Mouse (Mus musculus) neural tube, embryonic 14.5 days (tissue): ENCODE measurements at regions not wholly inside any gene's neighbourhood (a gene's known extent, or its start where the extent isn't known, plus 50 kb on each side); places are given as distances from the start of the nearest gene placed in this dataset.

Source experiments
- ATAC-seq: fragments of 200-750 bp; cut with Nextera tagmentation; 2 replicates; pipeline ENCODE4 v1.8.0; 2017; ENCODE audit warnings: low read depth, mild to moderate bottlenecking, moderate TSS enrichment, moderate library complexity
- H3K27ac ChIP-seq: fragments of 300-500 bp; sonication (generic); 2 replicates; pipeline ENCODE4 v1.5.1; 2014; ENCODE audit warnings: low read depth, mild to moderate bottlenecking, control low read depth, low read length, moderate library complexity, mixed read lengths
- H3K27me3 ChIP-seq: fragments of 300-500 bp; sonication (generic); 2 replicates; pipeline ENCODE4 v1.6.1; 2014; ENCODE audit warnings: low read length; ENCODE audit not compliant: control insufficient read depth, insufficient read depth
- H3K36me3 ChIP-seq: fragments of 300-500 bp; sonication (generic); 2 replicates; pipeline ENCODE4 v1.6.1; 2014; ENCODE audit warnings: low read length, mixed read lengths; ENCODE audit not compliant: control insufficient read depth, insufficient read depth
- H3K4me1 ChIP-seq: fragments of 300-500 bp; sonication (generic); 2 replicates; pipeline ENCODE4 v1.6.1; 2014; ENCODE audit warnings: low read length; ENCODE audit not compliant: control insufficient read depth, insufficient read depth
- H3K4me2 ChIP-seq: fragments of 300-500 bp; sonication (generic); 2 replicates; pipeline ENCODE4 v1.6.1; 2014; ENCODE audit warnings: mild to moderate bottlenecking, low read depth, low read length, control low read depth
- H3K4me3 ChIP-seq: fragments of 300-500 bp; sonication (generic); 2 replicates; pipeline ENCODE4 v1.5.1; 2014; ENCODE audit warnings: low read depth, low read length, control low read depth, mixed read lengths
- H3K9ac ChIP-seq: fragments of 300-500 bp; sonication (generic); replicated peaks from 2 replicates; pipeline ENCODE4 v1.6.1; 2014; ENCODE audit warnings: low read depth, mild to moderate bottlenecking, control low read depth, low read length, mixed read lengths
- H3K9me3 ChIP-seq: fragments of 300-500 bp; sonication (generic); 2 replicates; pipeline ENCODE4 v1.6.1; 2016; ENCODE audit warnings: low read length; ENCODE audit not compliant: control insufficient read depth
- WGBS: fragments of 180-500 bp; shearing (Covaris S2); extraction: QIAGEN DNeasy Blood & Tissue Kit; methylation state at CpG from one replicate; pipeline ENCODE4 v1.1.7; 2014; 5-methylcytosine and 5-hydroxymethylcytosine counted together

- Histone ChIP-seq H3K4me1 (no peaks in the 10 kb centered on the region), H3K9ac (no peak overlapping the region), H3K4me3 (no peak overlapping the region), H3K36me3 (no peaks in the 10 kb centered on the region), H3K9me3 (no peaks in the 10 kb centered on the region), H3K27ac (no peak overlapping the region), H3K4me2 (no peak overlapping the region), H3K27me3 (no peaks in the 10 kb centered on the region)
- WGBS, result 52% methylated on average over 2 of the region's 2 CpGs
- no peak for ATAC-seq
These were observed 211.5 kb upstream of the F930015N05Rik start for GRCm38 (mm10) chr11:64647938-64648337.

GRCm38 (mm10) chr11:64650571-64651282 is 214.3 kb upstream of the F930015N05Rik start:
- H3K36me3 ChIP-seq, result no peaks in the 10 kb centered on the region
- no peak overlapping the region for H3K27ac ChIP-seq
- WGBS, result 81% methylated on average over 10 of the region's 10 CpGs
- no peaks in the 10 kb centered on the region for H3K27me3 ChIP-seq
- no peak overlapping the region for H3K4me3 ChIP-seq
- H3K4me1 ChIP-seq, result no peaks in the 10 kb centered on the region
- no peaks in the 10 kb centered on the region for H3K9me3 ChIP-seq
- ATAC-seq, result no peak
- H3K4me2 ChIP-seq, result no peak overlapping the region
- no peak overlapping the region for H3K9ac ChIP-seq

- Histone ChIP-seq H3K36me3 (no peaks in the 10 kb centered on the region), H3K4me2 (no peak overlapping the region)
- no peak for ATAC-seq
These were observed 216.4 kb upstream of the F930015N05Rik start for GRCm38 (mm10) chr11:64652811-64653210.

GRCm38 (mm10) chr11:64655162-64655561 is 218.7 kb upstream of the F930015N05Rik start:
- Histone ChIP-seq H3K4me3 (no peak overlapping the region), H3K27ac (no peak overlapping the region), H3K4me1 (no peaks in the 10 kb centered on the region), H3K4me2 (no peak overlapping the region), H3K9me3 (no peaks in the 10 kb centered on the region), H3K9ac (no peak overlapping the region), H3K27me3 (no peaks in the 10 kb centered on the region), H3K36me3 (no peaks in the 10 kb centered on the region)
- 89% methylated on average over 1 of the region's 1 CpGs for WGBS
- no peak for ATAC-seq

More at GRCm38 (mm10) chr11:64652811-64653210, 216.4 kb upstream of the F930015N05Rik start:
- H3K4me3 ChIP-seq, result no peak overlapping the region
- no peaks in the 10 kb centered on the region for H3K4me1 ChIP-seq
- no peak overlapping the region for H3K27ac ChIP-seq
- H3K9ac ChIP-seq, result no peak overlapping the region
- no peaks in the 10 kb centered on the region for H3K27me3 ChIP-seq
- H3K9me3 ChIP-seq, result no peaks in the 10 kb centered on the region

GRCm38 (mm10) chr11:64663166-64663565 is 226.7 kb upstream of the F930015N05Rik start:
- 29% methylated on average over 6 of the region's 6 CpGs for WGBS

GRCm38 (mm10) chr11:64667010-64667409 is 230.6 kb upstream of the F930015N05Rik start:
- Histone ChIP-seq H3K4me1 (peaks cover 2% of the 10 kb centered on the region; the same call in 1 of the 2 replicates), H3K27me3 (no peaks in the 10 kb centered on the region), H3K36me3 (no peaks in the 10 kb centered on the region), H3K27ac (no peak overlapping the region), H3K9ac (no peak overlapping the region), H3K9me3 (no peaks in the 10 kb centered on the region), H3K4me2 (no peak overlapping the region), H3K4me3 (no peak overlapping the region)
- WGBS, result 83% methylated on average over 3 of the region's 3 CpGs
- no peak for ATAC-seq

More at GRCm38 (mm10) chr11:64663166-64663565, 226.7 kb upstream of the F930015N05Rik start:
- ATAC-seq, result no peak
- Histone ChIP-seq H3K36me3 (no peaks in the 10 kb centered on the region), H3K4me1 (peaks cover 2% of the 10 kb centered on the region; the same call in 1 of the 2 replicates), H3K4me3 (no peak overlapping the region), H3K27ac (no peak overlapping the region), H3K9ac (no peak overlapping the region), H3K27me3 (no peaks in the 10 kb centered on the region), H3K9me3 (no peaks in the 10 kb centered on the region), H3K4me2 (no peak overlapping the region)

GRCm38 (mm10) chr11:64667521-64667920 is 231.1 kb upstream of the F930015N05Rik start:
- H3K9me3 ChIP-seq, result no peaks in the 10 kb centered on the region
- WGBS, result 55% methylated on average over 7 of the region's 7 CpGs
- H3K4me2 ChIP-seq, result no peak overlapping the region
- H3K4me1 ChIP-seq, result peaks cover 2% of the 10 kb centered on the region; the same call in 1 of the 2 replicates
- no peak overlapping the region for H3K9ac ChIP-seq
- no peaks in the 10 kb centered on the region for H3K36me3 ChIP-seq
- H3K4me3 ChIP-seq, result no peak overlapping the region
- no peaks in the 10 kb centered on the region for H3K27me3 ChIP-seq
- no peak for ATAC-seq
- H3K27ac ChIP-seq, result no peak overlapping the region

GRCm38 (mm10) chr11:64671898-64672297 is 235.4 kb upstream of the F930015N05Rik start:
- ATAC-seq, result no peak
- no peak overlapping the region for H3K27ac ChIP-seq
- H3K9ac ChIP-seq, result no peak overlapping the region
- H3K4me2 ChIP-seq, result no peak overlapping the region
- H3K9me3 ChIP-seq, result no peaks in the 10 kb centered on the region
- no peaks in the 10 kb centered on the region for H3K36me3 ChIP-seq
- 60% methylated on average over 3 of the region's 3 CpGs for WGBS
- no peaks in the 10 kb centered on the region for H3K27me3 ChIP-seq
- no peaks in the 10 kb centered on the region for H3K4me1 ChIP-seq
- no peak overlapping the region for H3K4me3 ChIP-seq

- H3K9me3 ChIP-seq, result no peaks in the 10 kb centered on the region
- H3K36me3 ChIP-seq, result no peaks in the 10 kb centered on the region
- no peak overlapping the region for H3K9ac ChIP-seq
- no peak overlapping the region for H3K4me2 ChIP-seq
- H3K4me1 ChIP-seq, result no peaks in the 10 kb centered on the region
- no peaks in the 10 kb centered on the region for H3K27me3 ChIP-seq
- 63% methylated on average over 4 of the region's 4 CpGs for WGBS
- no peak for ATAC-seq
- H3K27ac ChIP-seq, result no peak overlapping the region
- no peak overlapping the region for H3K4me3 ChIP-seq
These were observed 237.1 kb upstream of the F930015N05Rik start for GRCm38 (mm10) chr11:64673546-64673945.
